Mouse (Mus musculus) limb, embryonic 11.5 days (tissue): ENCODE measurements around the gene Rasgef1b. TPM values are rescaled to one million over a fixed set of nuclear protein-coding genes. Genes with fewer than 3 reads are reported as not detected.

Experiments used
- ATAC-seq: fragments of 200-750 bp; cut with Nextera tagmentation; 2 replicates; pipeline ENCODE4 v1.8.0; 2017; ENCODE audit warnings: low read depth; ENCODE audit not compliant: insufficient number of reproducible peaks, low FRiP score, low TSS enrichment
- DNase-seq: peaks from one replicate; pipeline ENCODE4 v3.0.0-alpha.2; 2015; ENCODE audit warnings: low spot score
- H3K27ac ChIP-seq: fragments of 300-500 bp; sonication (generic); replicated peaks from 2 replicates; pipeline ENCODE4 v1.5.1; 2014; ENCODE audit warnings: low read depth, mild to moderate bottlenecking, low read length
- H3K27me3 ChIP-seq: fragments of 300-500 bp; sonication (generic); 2 replicates; pipeline ENCODE4 v1.6.1; 2014; ENCODE audit warnings: mild to moderate bottlenecking, low read length, mixed read lengths; ENCODE audit not compliant: control insufficient read depth, insufficient read depth
- H3K36me3 ChIP-seq: fragments of 300-500 bp; sonication (generic); 2 replicates; pipeline ENCODE4 v1.6.1; 2014; ENCODE audit warnings: mild to moderate bottlenecking, low read length, moderate library complexity, mixed read lengths; ENCODE audit not compliant: control insufficient read depth, insufficient read depth
- H3K4me1 ChIP-seq: fragments of 300-500 bp; sonication (generic); 2 replicates; pipeline ENCODE4 v1.6.1; 2014; ENCODE audit warnings: low read length, mixed read lengths; ENCODE audit not compliant: control insufficient read depth, insufficient read depth
- H3K4me2 ChIP-seq: fragments of 300-500 bp; sonication (generic); 2 replicates; pipeline ENCODE4 v1.6.1; 2014; ENCODE audit warnings: low read depth, mild to moderate bottlenecking, moderate library complexity; ENCODE audit not compliant: severe bottlenecking
- H3K4me3 ChIP-seq: fragments of 300-500 bp; sonication (generic); 2 replicates; pipeline ENCODE4 v1.5.1; 2014; ENCODE audit warnings: low read depth, low read length
- H3K9ac ChIP-seq: fragments of 300-500 bp; sonication (generic); 2 replicates; pipeline ENCODE4 v1.6.1; 2014; ENCODE audit warnings: mild to moderate bottlenecking, low read length
- H3K9me3 ChIP-seq: fragments of 300-500 bp; sonication (generic); 2 replicates; pipeline ENCODE4 v1.6.1; 2016; ENCODE audit warnings: low read length; ENCODE audit not compliant: control insufficient read depth
- WGBS: fragments of 180-500 bp; shearing (Covaris S2); extraction: QIAGEN DNeasy Blood & Tissue Kit; methylation state at CpG from one replicate; pipeline ENCODE4 v1.1.7; 2014; 5-methylcytosine and 5-hydroxymethylcytosine counted together
- polyA plus RNA-seq: library from polyadenylated mRNA; unstranded; fragments of >200 nt; fragmentation: Nextera tagmentation; extraction: Ambion mirVana; gene quantifications from 2 replicates; pipeline ENCODE4 v1.2.1, GENCODE M21; 2014

Gene Rasgef1b
- polyA plus RNA-seq, 1 experiment from 2014 or later = 59.9 TPM

- no peak for ATAC-seq
- peaks cover 13% of the 10 kb centered on the region for H3K4me1 ChIP-seq
- H3K27me3 ChIP-seq = no peaks in the 10 kb centered on the region
- no peak overlapping the region for H3K4me2 ChIP-seq
- 93% methylated on average over 9 of the region's 9 CpGs for WGBS
- H3K9me3 ChIP-seq = no peaks in the 10 kb centered on the region
- H3K4me3 ChIP-seq = no peak overlapping the region
- no peak overlapping the region for H3K27ac ChIP-seq
- no peak overlapping the region for H3K9ac ChIP-seq
- DNase-seq = no peak
- no peaks in the 10 kb centered on the region for H3K36me3 ChIP-seq
These were observed 451.3 kb downstream of the Rasgef1b start for GRCm38 (mm10) chr5:99277536-99277935.

- DNase-seq (no peak), ATAC-seq (no peak)
- H3K9ac ChIP-seq = no peak overlapping the region
- no peak overlapping the region for H3K4me3 ChIP-seq
- no peaks in the 10 kb centered on the region for H3K27me3 ChIP-seq
- H3K4me2 ChIP-seq = no peak overlapping the region
- no peaks in the 10 kb centered on the region for H3K4me1 ChIP-seq
- no peak overlapping the region for H3K27ac ChIP-seq
- 70% methylated on average over 12 of the region's 12 CpGs for WGBS
- H3K36me3 ChIP-seq = no peaks in the 10 kb centered on the region
- H3K9me3 ChIP-seq = no peaks in the 10 kb centered on the region
These were observed 454.7 kb downstream of the Rasgef1b start for GRCm38 (mm10) chr5:99274119-99274563.

GRCm38 (mm10) chr5:99271531-99271930 lies 457.3 kb downstream of the Rasgef1b start:
- Histone ChIP-seq H3K27ac (no peak overlapping the region), H3K4me2 (no peak overlapping the region), H3K4me3 (no peak overlapping the region), H3K9ac (no peak overlapping the region), H3K9me3 (no peaks in the 10 kb centered on the region), H3K4me1 (no peaks in the 10 kb centered on the region), H3K36me3 (no peaks in the 10 kb centered on the region), H3K27me3 (no peaks in the 10 kb centered on the region)
- WGBS = 93% methylated on average over 1 of the region's 1 CpGs
- DNase-seq (no peak), ATAC-seq (no peak)

- no peaks in the 10 kb centered on the region for H3K36me3 ChIP-seq
- no peak overlapping the region for H3K27ac ChIP-seq
- H3K4me2 ChIP-seq = no peak overlapping the region
- no peak overlapping the region for H3K4me3 ChIP-seq
- no peaks in the 10 kb centered on the region for H3K27me3 ChIP-seq
- no peak overlapping the region for H3K9ac ChIP-seq
- H3K9me3 ChIP-seq = no peaks in the 10 kb centered on the region
- DNase-seq (no peak), ATAC-seq (no peak)
- WGBS = 89% methylated on average over 2 of the region's 2 CpGs
- no peaks in the 10 kb centered on the region for H3K4me1 ChIP-seq
These were observed 459.7 kb downstream of the Rasgef1b start for GRCm38 (mm10) chr5:99269131-99269530.

GRCm38 (mm10) chr5:99267338-99267737 lies 461.5 kb downstream of the Rasgef1b start:
- WGBS = 90% methylated on average over 5 of the region's 5 CpGs
- H3K9ac ChIP-seq = no peak overlapping the region
- no peak overlapping the region for H3K27ac ChIP-seq
- no peak for ATAC-seq
- H3K4me3 ChIP-seq = no peak overlapping the region
- H3K9me3 ChIP-seq = no peaks in the 10 kb centered on the region
- H3K4me1 ChIP-seq = no peaks in the 10 kb centered on the region
- DNase-seq = no peak
- no peaks in the 10 kb centered on the region for H3K27me3 ChIP-seq
- H3K36me3 ChIP-seq = no peaks in the 10 kb centered on the region
- H3K4me2 ChIP-seq = no peak overlapping the region

GRCm38 (mm10) chr5:99266301-99266700 lies 462.6 kb downstream of the Rasgef1b start:
- Histone ChIP-seq H3K4me1 (no peaks in the 10 kb centered on the region), H3K27me3 (no peaks in the 10 kb centered on the region), H3K27ac (no peak overlapping the region), H3K9ac (no peak overlapping the region), H3K9me3 (no peaks in the 10 kb centered on the region), H3K4me2 (no peak overlapping the region), H3K4me3 (no peak overlapping the region), H3K36me3 (no peaks in the 10 kb centered on the region)
- whole genome bisulfite sequencing = 93% methylated on average over 8 of the region's 8 CpGs
- DNase-seq (no peak), ATAC-seq (no peak)

- H3K9ac ChIP-seq = no peak overlapping the region
- no peaks in the 10 kb centered on the region for H3K9me3 ChIP-seq
- 83% methylated on average over 6 of the region's 6 CpGs for WGBS
- no peak overlapping the region for H3K4me3 ChIP-seq
- ATAC-seq (no peak), DNase-seq (no peak)
- no peaks in the 10 kb centered on the region for H3K4me1 ChIP-seq
- H3K27me3 ChIP-seq = no peaks in the 10 kb centered on the region
- no peaks in the 10 kb centered on the region for H3K36me3 ChIP-seq
- H3K4me2 ChIP-seq = no peak overlapping the region
- H3K27ac ChIP-seq = no peak overlapping the region
These were observed 466.5 kb downstream of the Rasgef1b start for GRCm38 (mm10) chr5:99262197-99262920.

- Histone ChIP-seq H3K36me3 (no peaks in the 10 kb centered on the region), H3K27ac (no peak overlapping the region), H3K27me3 (no peaks in the 10 kb centered on the region), H3K4me3 (no peak overlapping the region), H3K9me3 (no peaks in the 10 kb centered on the region), H3K4me2 (no peak overlapping the region), H3K4me1 (no peaks in the 10 kb centered on the region), H3K9ac (no peak overlapping the region)
- ATAC-seq (no peak), DNase-seq (no peak)
- WGBS = 81% methylated on average over 4 of the region's 4 CpGs
These were observed 467.6 kb downstream of the Rasgef1b start for GRCm38 (mm10) chr5:99261121-99261724.
